Mouse (Mus musculus) forelimb bud, embryonic 11.5 days (tissue): ENCODE measurements around the gene Actb.
A peak's percentile ranks its signal among the peaks of the same experiment; 100 is the strongest.
"Not testable (repeated sequence)": the region's sequence is repeated elsewhere in the genome, so short reads cannot be mapped to it uniquely, and the experiment has no call there.

Experiments
- DNase-seq: peaks from one replicate; pipeline ENCODE4 v3.0.0-alpha.2; 2012; ENCODE audit warnings: low read depth, low spot score

Gene Actb

DNA sequence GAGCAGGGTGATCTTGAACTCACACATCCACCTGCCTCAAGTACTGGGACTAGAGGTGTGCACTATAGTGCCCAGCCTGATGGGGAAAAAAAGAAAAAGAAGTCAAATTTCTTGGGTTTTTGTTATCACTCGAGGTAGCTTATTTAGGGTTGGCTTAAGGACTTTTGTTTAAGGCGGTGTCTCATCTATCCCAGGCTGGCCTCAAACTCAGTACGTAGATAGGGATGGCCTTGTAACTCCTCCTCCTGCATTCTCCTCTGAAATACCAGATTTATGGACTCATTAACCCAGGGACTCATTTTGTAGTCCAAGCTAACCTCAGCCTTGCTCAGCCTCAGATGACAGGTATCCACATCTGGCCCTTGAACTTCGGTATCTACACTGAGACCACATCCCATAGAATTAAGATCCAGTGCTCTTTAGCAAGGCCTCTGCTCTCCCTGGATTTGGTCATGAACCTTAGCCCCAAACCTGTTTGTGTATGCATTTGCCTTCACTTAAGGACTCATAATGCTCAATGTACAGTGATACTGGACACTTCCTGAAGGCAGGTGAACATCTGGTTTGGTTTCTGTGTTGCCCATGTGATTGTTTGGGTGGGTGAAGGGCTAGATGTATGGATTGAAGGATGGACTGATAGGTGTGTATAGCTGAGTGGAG lies 4.6 kb downstream of the Actb start:
- DNase-seq = peak; percentile 51

GRCm38 (mm10) chr5:142901355-142901802 lies 5.2 kb downstream of the Actb start:
- DNase-seq = peak; percentile 55

GRCm38 (mm10) chr5:142900651-142901050 lies 5.9 kb downstream of the Actb start:
- DNase-seq = no peak

- no peak for DNase-seq
Observed at GRCm38 (mm10) chr5:142899932-142900533, 6.5 kb downstream of the Actb start.

DNA sequence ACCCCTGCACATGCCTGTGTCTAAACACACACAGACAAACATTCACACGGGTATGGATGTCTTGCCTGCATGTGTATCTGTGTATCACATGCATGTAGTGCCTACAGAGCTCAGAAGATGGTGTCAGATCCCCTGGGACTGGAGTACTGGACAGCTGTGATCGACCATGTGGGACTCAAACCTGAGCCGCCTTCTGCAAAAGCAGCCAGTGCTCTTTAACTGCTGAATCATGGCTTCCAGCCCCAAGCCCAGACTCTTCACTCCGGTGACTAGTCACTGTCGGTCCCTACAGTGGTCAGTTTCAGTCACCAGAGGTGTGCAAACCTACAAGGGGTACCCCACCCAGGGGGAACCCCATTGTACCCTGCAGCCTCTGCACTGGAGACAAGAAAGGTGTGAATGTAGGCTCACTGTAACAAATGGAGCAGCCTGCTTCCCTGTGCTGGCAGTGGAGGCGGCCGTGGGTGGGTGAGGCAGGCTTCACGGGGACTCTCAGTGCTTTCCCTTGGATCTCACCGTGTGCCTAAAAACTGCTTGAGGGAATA lies 7.4 kb downstream of the Actb start:
- no peak for DNase-seq

DNA sequence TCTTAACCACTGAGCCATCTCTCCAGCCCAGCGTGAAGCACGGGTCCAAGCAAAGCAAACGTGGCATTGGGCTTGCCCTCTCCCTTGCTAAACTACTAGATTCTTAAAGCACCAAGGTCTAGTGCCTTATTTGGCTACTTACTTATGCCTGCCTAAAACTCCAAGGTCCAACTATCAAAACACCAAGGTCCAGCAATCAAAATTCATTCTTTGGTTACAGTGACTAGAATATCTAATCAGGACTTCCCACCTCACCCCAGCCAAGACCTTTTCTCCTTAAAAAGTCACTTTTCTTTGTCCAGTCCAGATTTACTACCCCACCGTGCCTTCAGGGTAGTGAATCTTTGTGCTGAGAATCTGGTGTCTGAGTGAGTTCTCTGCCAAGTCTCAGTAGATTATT lies 8.2 kb downstream of the Actb start:
- DNase-seq = no peak

GRCm38 (mm10) chr5:142897568-142898248 lies 8.8 kb downstream of the Actb start:
- no peak for DNase-seq

GRCm38 (mm10) chr5:142896713-142897112 lies 9.8 kb downstream of the Actb start:
- DNase-seq = no peak

- no peak for DNase-seq
Observed at GRCm38 (mm10) chr5:142896192-142896591, 10.4 kb downstream of the Actb start.

DNA sequence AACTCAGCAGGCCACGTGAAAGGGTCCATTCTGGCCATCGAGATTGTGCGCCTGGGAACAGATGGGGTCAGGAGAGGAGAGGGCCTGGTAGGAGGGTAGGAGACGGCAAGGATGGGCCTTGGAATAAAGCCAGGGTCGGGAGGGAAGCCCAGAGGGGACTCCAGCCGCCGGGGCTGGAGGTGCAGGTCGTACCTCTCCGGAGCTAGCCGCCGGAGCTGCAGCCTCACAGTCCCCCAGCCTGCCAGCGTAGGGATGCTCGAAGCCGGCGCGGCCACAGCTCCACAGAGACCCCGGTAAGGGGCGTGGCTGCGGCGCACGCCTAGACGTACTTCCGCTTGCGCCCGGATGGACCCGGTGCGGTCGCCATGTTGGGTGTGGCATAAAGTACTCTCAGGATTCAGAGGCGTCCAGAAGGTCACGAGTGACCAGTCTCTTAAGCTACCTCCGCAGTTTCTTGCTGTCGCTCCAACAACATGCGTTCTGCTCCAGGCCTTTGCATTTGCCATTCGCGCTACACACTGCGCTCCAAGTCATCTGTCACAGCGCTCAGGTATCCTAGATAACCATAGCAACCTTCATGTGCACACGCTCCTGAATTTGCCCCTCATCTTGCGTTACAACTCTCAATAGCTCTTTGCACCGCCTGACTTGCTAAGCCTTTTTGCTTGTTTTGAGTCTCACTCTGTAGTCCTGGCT lies 11.5 kb downstream of the Actb start, which contains the start of gene Fbxl18:
Gene Fbxl18, minus strand, starts transcription at position 504 of the 696 bp plus-strand sequence.
- DNase-seq = peak; percentile 88

GRCm38 (mm10) chr5:142891396-142891795 lies 15.2 kb downstream of the Actb start:
- no peak for DNase-seq

GRCm38 (mm10) chr5:142887533-142887932 lies 19.0 kb downstream of the Actb start:
- not testable (repeated sequence) for DNase-seq

DNA sequence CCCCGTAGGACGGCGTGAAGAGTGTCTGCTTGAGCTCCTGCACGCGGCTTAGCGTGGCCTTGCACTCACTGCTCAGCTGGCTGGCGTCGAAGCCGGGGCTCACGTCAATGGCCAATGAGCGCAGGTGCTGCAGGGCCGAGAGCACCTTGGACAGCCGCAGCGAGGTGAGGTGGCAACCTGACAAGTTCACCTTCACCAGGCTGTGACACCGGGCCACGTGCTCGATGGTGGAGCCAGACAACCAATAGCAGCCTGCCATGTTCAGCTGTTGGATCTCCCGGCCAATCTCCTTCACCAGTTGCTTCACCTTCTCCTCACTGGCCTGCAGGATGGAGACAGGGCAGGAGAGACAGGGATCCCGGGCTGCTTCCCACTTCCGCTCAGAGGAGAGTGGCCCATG lies 19.8 kb downstream of the Actb start:
- no peak for DNase-seq

DNA sequence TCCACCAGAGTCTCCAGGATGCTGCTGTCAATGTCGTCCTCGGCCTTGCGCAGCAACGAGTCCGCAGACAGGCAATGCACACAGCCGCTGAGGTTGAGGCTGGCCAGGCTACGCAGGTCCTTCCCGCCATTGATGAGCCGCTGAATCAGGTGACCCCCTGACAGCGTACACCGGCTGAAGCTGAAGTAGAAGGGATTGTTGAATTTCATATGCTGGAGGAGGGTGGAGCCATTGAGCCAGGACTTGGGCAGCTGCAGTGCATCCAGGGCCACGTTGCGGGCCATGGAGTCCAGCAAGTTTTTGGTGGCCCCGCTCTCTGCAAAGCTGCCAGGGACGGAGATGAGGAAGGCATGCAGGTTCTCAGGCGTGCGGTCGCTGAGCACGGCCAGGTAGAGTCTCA lies 20.4 kb downstream of the Actb start:
- no peak for DNase-seq

GRCm38 (mm10) chr5:142882471-142882870 lies 24.1 kb downstream of the Actb start:
- DNase-seq = no peak

DNA sequence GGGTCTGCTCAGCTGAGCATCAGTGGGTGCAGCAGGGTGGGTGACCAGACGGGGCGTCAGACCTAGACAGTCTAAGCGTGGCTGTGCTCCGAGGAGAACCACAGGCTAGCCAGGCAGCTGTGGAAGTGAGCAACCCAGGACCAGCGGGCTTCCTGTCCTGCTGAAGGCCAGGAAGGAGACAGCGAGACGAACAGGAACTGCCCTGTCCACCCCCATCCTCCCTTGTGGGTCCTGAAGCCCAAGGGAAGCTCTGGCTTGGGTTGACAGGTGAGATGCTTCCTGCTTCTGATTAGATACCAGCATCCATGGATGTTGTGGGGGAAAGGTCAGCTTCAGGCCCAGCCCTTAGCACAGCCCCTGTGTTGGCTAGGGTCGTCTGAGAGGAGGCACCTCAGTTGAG lies 24.6 kb downstream of the Actb start:
- DNase-seq = no peak

DNA sequence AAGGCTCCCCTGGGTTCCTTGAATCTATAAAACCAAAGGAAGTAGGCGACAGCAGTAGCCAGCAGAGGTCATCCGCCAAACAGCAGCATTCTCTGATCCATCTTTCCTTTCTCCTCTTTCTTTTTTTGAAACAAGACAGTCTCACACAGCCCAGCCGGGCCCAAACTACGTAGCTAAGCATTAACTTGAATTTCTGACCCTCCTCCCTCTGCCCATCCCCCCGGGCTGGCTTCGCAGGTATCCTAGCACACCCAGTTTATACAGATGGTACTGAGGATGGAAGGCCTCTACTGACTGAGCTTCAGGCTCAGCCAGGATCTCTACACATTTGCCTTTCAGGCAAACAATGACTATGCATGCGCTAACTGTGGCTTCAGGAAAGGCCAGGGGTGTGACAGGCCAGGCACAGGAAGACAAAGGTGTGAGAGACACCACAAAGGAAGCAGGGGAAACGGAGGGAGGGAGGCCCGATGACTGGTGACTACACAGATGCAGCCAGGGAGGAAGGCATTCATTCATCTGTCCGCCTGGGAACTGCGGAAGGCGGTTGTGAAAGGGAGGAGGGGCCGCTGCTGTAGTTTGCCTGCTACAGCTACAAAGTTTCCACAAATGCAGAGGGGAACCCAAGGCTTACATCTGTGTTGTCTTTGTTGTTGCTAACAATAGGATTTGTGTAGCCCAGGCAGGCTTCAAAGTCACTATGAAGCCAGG lies 25.6 kb downstream of the Actb start:
- DNase-seq = no peak

GRCm38 (mm10) chr5:142880246-142880645 lies 26.3 kb downstream of the Actb start:
- DNase-seq = no peak

- DNase-seq = peak; percentile 93
Observed at GRCm38 (mm10) chr5:142879318-142880175, 27.0 kb downstream of the Actb start.

DNA sequence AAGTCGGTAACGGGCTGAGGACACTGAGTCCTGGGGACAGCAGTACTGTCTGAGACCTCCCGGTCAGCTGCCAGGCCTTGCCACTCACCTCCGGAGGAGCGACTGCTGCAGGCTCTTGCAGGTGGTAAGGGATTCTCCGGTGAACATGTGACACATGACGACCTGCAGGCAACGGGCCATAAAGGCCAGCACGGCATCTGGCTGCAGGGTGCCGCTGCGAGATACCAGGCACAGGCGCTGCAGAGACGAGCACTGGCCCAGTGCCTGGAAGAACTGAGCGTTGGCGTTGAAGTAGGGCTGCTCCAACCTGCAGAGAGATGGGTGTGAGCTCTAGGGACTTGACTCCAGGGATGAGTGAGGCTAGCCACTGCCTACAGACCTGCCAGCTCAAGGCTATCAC lies 28.0 kb downstream of the Actb start:
- no peak for DNase-seq
